Comparison of ENCODE assay signal across 23 mouse cellular contexts in the genomic region with DNA sequence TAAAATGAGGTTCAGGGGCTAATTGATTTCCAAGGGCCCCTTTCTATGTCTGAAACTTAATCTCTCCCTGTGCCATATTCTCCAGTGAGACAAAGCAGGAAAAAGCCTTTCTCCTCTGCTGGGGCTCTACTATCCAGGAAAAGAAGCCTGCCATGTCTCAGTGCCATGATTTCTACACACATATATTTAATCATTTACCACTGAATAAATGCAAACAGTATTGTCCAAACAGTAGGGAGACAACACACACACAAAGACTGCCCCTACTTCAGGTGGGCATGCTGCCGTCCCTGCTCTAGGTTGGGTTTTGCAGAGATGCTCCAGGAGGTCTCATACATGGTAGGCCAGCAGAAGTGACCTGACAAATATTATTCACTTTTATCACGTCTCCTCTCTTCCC. TPM values are rescaled to one million over a fixed set of nuclear protein-coding genes. Genes with fewer than 3 reads are reported as not detected.
"Had no signal": no experiment of that assay in that cellular context is flagged by ENCODE, and none has a peak within 500 bp of the region (broad histone marks: within the 10 kb centered on the region; RNA-seq: fewer than 3 reads in every experiment).

No protein-coding gene starts in this region.

- H3K4me2 ChIP-seq: heart, embryonic 12.5 days; hindbrain, embryonic 14.5 days; intestine, embryonic 15.5 days; limb, embryonic 12.5 days had no signal

- DNase-seq: gastrocnemius, adult 2 months; gastrocnemius, postnatal 10 days; gastrocnemius, postnatal 25 days; heart, postnatal 10 days; heart, postnatal 4 days; kidney, adult 18-20 months; kidney, adult 8-10 months; kidney, postnatal 10 days; kidney, postnatal 25 days; kidney, postnatal 4 days had no signal

- H3K27me3 ChIP-seq: heart, embryonic 12.5 days; intestine, embryonic 15.5 days; limb, embryonic 12.5 days had no signal

- H3K9me3 ChIP-seq: heart, embryonic 10.5 days; heart, embryonic 12.5 days; hindbrain, embryonic 10.5 days; intestine, embryonic 15.5 days; limb, embryonic 10.5 days; limb, embryonic 12.5 days had no signal

- H3K36me3 ChIP-seq: heart, embryonic 10.5 days; heart, embryonic 12.5 days; hindbrain, embryonic 10.5 days; intestine, embryonic 15.5 days; limb, embryonic 10.5 days; limb, embryonic 12.5 days had no signal

- ATAC-seq: forebrain, embryonic 16.5 days; inflammation-experienced regulatory T-cells, adult 6 months; intestine, embryonic 15.5 days; intestine, postnatal 0 days had no signal

- H3K9ac ChIP-seq: heart, embryonic 12.5 days; hindbrain, embryonic 14.5 days; intestine, embryonic 15.5 days; limb, embryonic 12.5 days had no signal

- H3K4me3 ChIP-seq: gastrocnemius, adult 2 months; heart, embryonic 10.5 days; heart, embryonic 12.5 days; hindbrain, embryonic 10.5 days; intestine, embryonic 15.5 days; layer of hippocampus, adult 2 months; left cerebral cortex, adult 2 months; limb, embryonic 10.5 days; limb, embryonic 12.5 days had no signal

- H3K27ac ChIP-seq: gastrocnemius, adult 2 months; heart, embryonic 10.5 days; hindbrain, embryonic 10.5 days; intestine, embryonic 15.5 days; layer of hippocampus, adult 2 months; left cerebral cortex, adult 2 months; limb, embryonic 10.5 days; limb, embryonic 12.5 days had no signal

- H3K4me1 ChIP-seq: hindbrain, embryonic 10.5 days had no signal

RNA-seq across cellular contexts. Expression of a gene that starts 53.0 kb away (rescaled TPM):
- total RNA-seq: granulocyte monocyte progenitor cell, adult 5-6 weeks had no signal
